Mouse (Mus musculus) ES-E14 (cell line): ENCODE measurements around the gene Col6a3. TPM values are rescaled to one million over a fixed set of nuclear protein-coding genes. Genes with fewer than 3 reads are reported as not detected.

ENCODE experiments used
- DNase-seq: peaks from one replicate; pipeline ENCODE4 v3.0.0-alpha.2; 2013; ENCODE audit warnings: low read depth, low spot score
- H3K27ac ChIP-seq: 2 replicates; pipeline ENCODE4 v1.5.1; 2012; ENCODE audit warnings: low read depth, mild to moderate bottlenecking, low read length, moderate library complexity, mixed read lengths; ENCODE audit not compliant: poor library complexity, insufficient read depth, severe bottlenecking
- H3K36me3 ChIP-seq: 2 replicates; pipeline ENCODE4 v1.6.1; 2012; ENCODE audit warnings: mild to moderate bottlenecking, low read length, moderate library complexity, mixed read lengths; ENCODE audit not compliant: control insufficient read depth, poor library complexity, insufficient read depth, severe bottlenecking
- H3K4me1 ChIP-seq, 2 experiments: fragments of 150-350 bp in 1 of 2; sonication (generic) in 1 of 2; 2 replicates each; pipeline ENCODE4 v1.6.1; 2012; ENCODE audit warnings: low read length in 2 of 2, mild to moderate bottlenecking in 1 of 2, mixed read lengths in 1 of 2; ENCODE audit not compliant: control insufficient read depth in 2 of 2, insufficient read depth in 2 of 2, poor library complexity in 1 of 2
- H3K4me3 ChIP-seq, 2 experiments: fragments of 150-350 bp in 1 of 2; sonication (generic) in 1 of 2; 2 replicates each; pipeline ENCODE4 v1.5.1; 2012; ENCODE audit warnings: low read length in 2 of 2, low read depth in 1 of 2, mild to moderate bottlenecking in 1 of 2, mixed read lengths in 1 of 2; ENCODE audit not compliant: insufficient read depth in 1 of 2, poor library complexity in 1 of 2, severe bottlenecking in 1 of 2
- H3K9ac ChIP-seq: 2 replicates; pipeline ENCODE4 v1.6.1; 2012; ENCODE audit warnings: low read depth, mild to moderate bottlenecking, low read length, mixed read lengths; ENCODE audit not compliant: poor library complexity, insufficient read depth, severe bottlenecking
- H3K9me3 ChIP-seq: fragments of 150-350 bp; sonication (generic); 2 replicates; pipeline ENCODE4 v1.6.1; 2012; ENCODE audit warnings: low read depth, mild to moderate bottlenecking, low read length; ENCODE audit not compliant: control insufficient read depth, insufficient read depth
- CHD2 ChIP-seq: IDR thresholded peaks from 2 replicates; pipeline ENCODE4 v1.6.1; 2014; ENCODE audit warnings: mild to moderate bottlenecking, low read depth, low read length, inconsistent platforms
- HCFC1 ChIP-seq: IDR thresholded peaks from 2 replicates; pipeline ENCODE4 v1.6.1; 2012; ENCODE audit warnings: low read length, inconsistent platforms, borderline replicate concordance; ENCODE audit not compliant: insufficient read depth
- MAFK ChIP-seq: IDR thresholded peaks from 2 replicates; pipeline ENCODE4 v1.6.1; 2014; ENCODE audit warnings: mild to moderate bottlenecking, low read depth, low read length, inconsistent platforms; ENCODE audit not compliant: insufficient read depth
- ZC3H11A ChIP-seq: IDR thresholded peaks from 2 replicates; pipeline ENCODE4 v1.6.1; 2012; ENCODE audit warnings: low read depth, mild to moderate bottlenecking, inconsistent platforms, low read length, borderline replicate concordance
- ZNF384 ChIP-seq: IDR thresholded peaks from 2 replicates; pipeline ENCODE4 v1.6.1; 2012; ENCODE audit warnings: low read depth, low read length, inconsistent platforms
- in situ Hi-C, 2 experiments: fragments of 600-800 bp; cut with MboI; formaldehyde crosslinking; loops; one replicate each; pipeline ENCODE4 v1.15.1; 2025; ENCODE audit warnings: low sequenced_read_pairs in 2 of 2, inconsistent platforms in 1 of 2; ENCODE audit not compliant: unreplicated experiment in 2 of 2
- total RNA-seq: library from RNA; depleted of rRNA; stranded (reverse); fragments of 300-350 nt; gene quantifications from 2 replicates; pipeline ENCODE4 v1.2.3, GENCODE M21; 2012

Col6a3 gene
- total RNA-seq, 1 experiment = 0.89 TPM

- TF ChIP-seq ZC3H11A = no peak
- no peak for TF ChIP-seq CHD2
- TF ChIP-seq MAFK = no peak
- TF ChIP-seq ZNF384 = no peak
- no peak for TF ChIP-seq HCFC1
- no peaks in the 10 kb centered on the region for H3K9me3 ChIP-seq
- DNase-seq = no peak
- no peak overlapping the region for H3K9ac ChIP-seq
- no peak overlapping the region for H3K27ac ChIP-seq
- H3K36me3 ChIP-seq = no peaks in the 10 kb centered on the region
- no peaks in the 10 kb centered on the region for H3K4me1 ChIP-seq
- H3K4me3 ChIP-seq = no peak overlapping the region
- in situ Hi-C loops = loop anchor here in 1 of 2 experiments (25.0 kb wide), 1 partner anchor 174 kb away; no protein-coding TSS in a partner anchor
These were observed 7.5 kb downstream of the Col6a3 start for GRCm38 (mm10) chr1:90836178-90836740.

DNA sequence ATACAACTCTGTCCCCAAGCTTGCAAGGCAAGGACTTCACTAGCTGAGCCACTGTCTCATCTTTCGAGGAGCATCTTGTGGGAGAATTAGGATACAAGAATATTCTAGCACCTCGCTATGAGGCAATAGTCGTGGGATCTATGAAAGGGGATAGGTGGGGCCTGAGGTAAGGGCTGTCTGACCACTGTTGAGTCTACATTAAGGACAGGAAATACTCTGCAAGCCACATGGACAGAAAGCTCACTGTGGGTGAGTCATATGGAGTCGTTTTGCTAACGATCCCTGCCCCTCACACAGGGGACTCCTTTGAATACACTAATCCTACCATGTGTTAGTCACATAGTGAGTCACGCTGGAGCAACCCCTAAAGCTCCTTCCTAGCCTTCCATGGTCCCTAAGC is 9.1 kb downstream of the Col6a3 start:
- Histone ChIP-seq H3K4me1 (no peaks in the 10 kb centered on the region), H3K27ac (no peak overlapping the region), H3K36me3 (no peaks in the 10 kb centered on the region), H3K9ac (no peak overlapping the region), H3K4me3 (no peak overlapping the region), H3K9me3 (no peaks in the 10 kb centered on the region)
- DNase-seq = no peak
- in situ Hi-C loops = loop anchor here in 1 of 2 experiments (25.0 kb wide), 1 partner anchor 172 kb away; no protein-coding TSS in a partner anchor
- TF ChIP-seq HCFC1 = no peak
- TF ChIP-seq ZC3H11A = no peak
- no peak for TF ChIP-seq MAFK
- TF ChIP-seq ZNF384 = no peak
- no peak for TF ChIP-seq CHD2

GRCm38 (mm10) chr1:90830006-90830405 is 13.8 kb downstream of the Col6a3 start:
- Histone ChIP-seq H3K36me3 (no peaks in the 10 kb centered on the region), H3K9ac (no peak overlapping the region), H3K4me3 (no peak overlapping the region), H3K27ac (no peak overlapping the region), H3K9me3 (no peaks in the 10 kb centered on the region), H3K4me1 (no peaks in the 10 kb centered on the region)
- DNase-seq = no peak
- in situ Hi-C loops = loop anchor here in 1 of 2 experiments (25.0 kb wide), 1 partner anchor 168 kb away; no protein-coding TSS in a partner anchor
- TF ChIP-seq CHD2 (no peak), ZC3H11A (no peak), MAFK (no peak), HCFC1 (no peak), ZNF384 (no peak)

- no peak for TF ChIP-seq HCFC1
- TF ChIP-seq ZNF384 = no peak
- no peak for TF ChIP-seq CHD2
- TF ChIP-seq MAFK = no peak
- TF ChIP-seq ZC3H11A = no peak
- Histone ChIP-seq H3K9ac (no peak overlapping the region), H3K36me3 (no peaks in the 10 kb centered on the region), H3K4me3 (no peak overlapping the region), H3K27ac (no peak overlapping the region), H3K9me3 (no peaks in the 10 kb centered on the region), H3K4me1 (no peaks in the 10 kb centered on the region)
- DNase-seq = no peak
- in situ Hi-C loops = no loop called here
These were observed 30.5 kb downstream of the Col6a3 start for GRCm38 (mm10) chr1:90813226-90813625.

- TF ChIP-seq CHD2 = no peak
- TF ChIP-seq HCFC1 = no peak
- TF ChIP-seq ZNF384 = no peak
- no peak for TF ChIP-seq MAFK
- no peak for TF ChIP-seq ZC3H11A
- no peak overlapping the region for H3K4me3 ChIP-seq
- H3K36me3 ChIP-seq = no peaks in the 10 kb centered on the region
- no peak for DNase-seq
- no peaks in the 10 kb centered on the region for H3K9me3 ChIP-seq
- in situ Hi-C loops = no loop called here
- H3K9ac ChIP-seq = no peak overlapping the region
- no peak overlapping the region for H3K27ac ChIP-seq
- H3K4me1 ChIP-seq = no peaks in the 10 kb centered on the region
These were observed 34.8 kb downstream of the Col6a3 start for GRCm38 (mm10) chr1:90808930-90809329.
